Mouse (Mus musculus): Measurements from ENCODE around the gene Nr6a1. TPM values are rescaled to one million over a fixed set of nuclear protein-coding genes. Genes with fewer than 3 reads are reported as not detected.
A peak's percentile ranks its signal among the peaks of the same experiment; 100 is the strongest.

Gene Nr6a1
- polyA plus RNA-seq, 1 experiment: 0.74 TPM

DNA sequence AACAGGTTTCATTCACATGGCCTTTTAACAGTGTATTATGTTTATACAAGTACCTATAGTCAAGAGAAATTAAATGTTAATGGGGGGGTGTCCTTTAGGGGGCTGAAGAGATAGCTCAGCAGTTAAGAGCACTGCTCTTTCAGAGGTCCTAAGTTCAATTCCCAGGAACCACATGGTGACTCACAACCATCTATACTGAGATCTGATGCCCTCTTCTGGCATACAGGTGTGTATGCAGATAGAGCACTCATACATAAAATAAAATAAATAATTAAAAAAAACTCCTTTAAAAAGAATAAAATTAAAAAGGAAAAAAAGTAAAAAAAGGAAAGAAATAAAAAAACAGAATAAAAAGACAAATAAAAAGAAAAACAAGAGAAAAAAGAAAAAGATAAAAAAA lies 95.5 kb downstream of the Nr6a1 start:
- Histone ChIP-seq H3K27me3 (ENCODE audit: control insufficient read depth, insufficient read depth, insufficient read length) (no peaks in the 10 kb centered on the region), H3K4me3 (ENCODE audit: insufficient read depth, poor library complexity, severe bottlenecking) (no peak overlapping the region), H3K79me2 (ENCODE audit: control insufficient read depth, insufficient read depth) (peaks cover 40% of the 10 kb centered on the region), H3ac (ENCODE audit: control insufficient read depth, insufficient read length, low read depth) (no peak overlapping the region), H3K79me3 (ENCODE audit: low read depth) (peaks cover 12% of the 10 kb centered on the region), H3K36me3 (ENCODE audit: control insufficient read depth, insufficient read depth) (peaks cover 6% of the 10 kb centered on the region)
- no peak for TF ChIP-seq CEBPB (IDR thresholded peaks at IDR 0.05; ENCODE audit: low read depth)
- TF ChIP-seq MYOG (IDR thresholded peaks at IDR 0.05; ENCODE audit: control insufficient read depth, extremely low read depth, insufficient read length): no peak
- no peak for TF ChIP-seq MYOD1 (IDR thresholded peaks at IDR 0.05; ENCODE audit: control insufficient read depth, insufficient read length, low read depth)
- TF ChIP-seq MAX (IDR thresholded peaks at IDR 0.05): no peak
- TF ChIP-seq CTCF (IDR thresholded peaks at IDR 0.05; ENCODE audit: control insufficient read depth, insufficient read depth, insufficient read length): no peak
- no peak for TF ChIP-seq USF1 (IDR thresholded peaks at IDR 0.05; ENCODE audit: low read depth)
- TF ChIP-seq FOSL1 (IDR thresholded peaks at IDR 0.05; ENCODE audit: insufficient read depth, low read length, poor library complexity, severe bottlenecking): no peak

DNA sequence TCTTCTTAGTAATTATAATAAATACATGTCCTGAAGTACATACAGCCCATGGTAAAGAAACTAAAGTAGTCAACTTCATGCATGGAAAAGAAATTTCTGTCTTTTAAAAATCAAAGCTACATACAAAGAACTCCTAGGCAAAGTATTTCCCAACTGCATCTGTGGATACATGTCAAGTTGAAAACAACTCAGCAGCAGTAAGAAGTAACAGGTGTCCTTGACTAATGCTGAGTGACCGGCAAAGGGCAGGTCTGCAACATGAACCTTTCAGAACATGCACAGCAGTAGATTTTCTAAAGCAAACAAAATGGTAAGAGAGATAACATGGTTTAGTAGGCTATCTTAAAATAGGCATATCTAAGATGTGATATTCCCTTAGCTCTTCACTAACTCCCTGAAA lies 98.0 kb downstream of the Nr6a1 start:
- no peaks in the 10 kb centered on the region for H3K27me3 ChIP-seq (ENCODE audit: control insufficient read depth, insufficient read depth, insufficient read length)
- peaks cover under 1% of the 10 kb centered on the region for H3K36me3 ChIP-seq (ENCODE audit: control insufficient read depth, insufficient read depth)

DNA sequence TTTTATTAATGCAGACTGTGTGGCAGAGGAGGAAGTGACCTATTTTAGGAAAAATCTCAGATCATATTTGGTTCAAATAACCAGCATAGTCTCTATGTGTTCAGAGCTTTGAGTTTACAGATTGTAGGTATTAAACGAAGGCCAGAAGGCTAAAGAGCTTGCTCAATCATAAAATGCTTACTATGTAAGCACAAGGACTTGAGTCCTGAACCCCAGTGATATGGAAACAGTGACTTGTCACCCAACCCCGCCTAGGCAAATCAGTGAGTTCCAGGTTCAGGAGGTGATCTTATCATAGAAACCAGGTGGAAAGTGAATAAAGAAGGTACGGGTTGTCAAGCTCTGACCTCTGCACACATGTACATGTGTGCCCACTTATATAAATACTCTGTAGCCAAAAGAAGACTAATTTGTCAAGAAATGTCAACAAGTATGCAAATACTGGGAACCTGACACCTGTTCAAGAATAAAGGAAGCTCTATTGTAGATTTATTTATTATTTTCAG lies 99.6 kb downstream of the Nr6a1 start:
- Histone ChIP-seq H3K4me3 (ENCODE audit: insufficient read depth, poor library complexity, severe bottlenecking) (no peak overlapping the region), H3K79me2 (ENCODE audit: control insufficient read depth, insufficient read depth) (peaks cover 45% of the 10 kb centered on the region), H3K36me3 (ENCODE audit: control insufficient read depth, insufficient read depth) (no peaks in the 10 kb centered on the region), H3K79me3 (ENCODE audit: low read depth) (peaks cover 15% of the 10 kb centered on the region), H3K27me3 (ENCODE audit: control insufficient read depth, insufficient read depth, insufficient read length) (no peaks in the 10 kb centered on the region), H3ac (ENCODE audit: control insufficient read depth, insufficient read length, low read depth) (no peak overlapping the region)
- TF ChIP-seq MYOG (IDR thresholded peaks at IDR 0.05; ENCODE audit: control insufficient read depth, extremely low read depth, insufficient read length) (no peak), FOSL1 (IDR thresholded peaks at IDR 0.05; ENCODE audit: insufficient read depth, low read length, poor library complexity, severe bottlenecking) (no peak), MAX (IDR thresholded peaks at IDR 0.05) (no peak), USF1 (IDR thresholded peaks at IDR 0.05; ENCODE audit: low read depth) (no peak), CEBPB (IDR thresholded peaks at IDR 0.05; ENCODE audit: low read depth) (no peak), CTCF (IDR thresholded peaks at IDR 0.05; ENCODE audit: control insufficient read depth, insufficient read depth, insufficient read length) (no peak), MYOD1 (IDR thresholded peaks at IDR 0.05; ENCODE audit: control insufficient read depth, insufficient read length, low read depth) (no peak)

More for the DNA sequence above, 98.0 kb downstream of the Nr6a1 start:
- peaks cover 15% of the 10 kb centered on the region for H3K79me3 ChIP-seq (ENCODE audit: low read depth)
- no peak for TF ChIP-seq CTCF (IDR thresholded peaks at IDR 0.05; ENCODE audit: control insufficient read depth, insufficient read depth, insufficient read length)
- TF ChIP-seq MYOD1 (IDR thresholded peaks at IDR 0.05; ENCODE audit: control insufficient read depth, insufficient read length, low read depth): peak; percentile 23
- H3K79me2 ChIP-seq (ENCODE audit: control insufficient read depth, insufficient read depth): peaks cover 45% of the 10 kb centered on the region
- H3K4me3 ChIP-seq (ENCODE audit: insufficient read depth, poor library complexity, severe bottlenecking): no peak overlapping the region
- no peak overlapping the region for H3ac ChIP-seq (ENCODE audit: control insufficient read depth, insufficient read length, low read depth)

DNA sequence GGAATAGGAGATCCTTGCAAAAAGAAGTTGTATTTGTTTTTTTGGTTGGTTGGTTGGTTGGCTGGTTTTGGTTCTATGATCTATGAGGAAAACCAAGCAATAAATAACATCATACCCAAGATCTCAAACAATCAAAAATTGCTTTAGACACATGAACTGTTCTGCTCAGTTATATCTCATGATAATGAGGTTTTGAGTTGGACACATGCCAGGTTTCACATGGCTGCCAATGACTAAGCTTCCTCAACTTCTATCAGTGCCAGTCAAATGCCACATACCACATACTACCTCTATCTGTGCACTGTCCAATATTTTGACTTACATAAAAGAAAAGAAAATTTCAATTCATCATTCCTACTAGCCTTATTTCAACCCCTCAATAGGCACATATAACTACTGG lies 101.3 kb downstream of the Nr6a1 start:
- Histone ChIP-seq H3ac (ENCODE audit: control insufficient read depth, insufficient read length, low read depth) (no peak overlapping the region), H3K4me3 (ENCODE audit: insufficient read depth, poor library complexity, severe bottlenecking) (no peak overlapping the region), H3K27me3 (ENCODE audit: control insufficient read depth, insufficient read depth, insufficient read length) (no peaks in the 10 kb centered on the region), H3K36me3 (ENCODE audit: control insufficient read depth, insufficient read depth) (no peaks in the 10 kb centered on the region), H3K79me3 (ENCODE audit: low read depth) (peaks cover 14% of the 10 kb centered on the region), H3K79me2 (ENCODE audit: control insufficient read depth, insufficient read depth) (peaks cover 43% of the 10 kb centered on the region)
- TF ChIP-seq CEBPB (IDR thresholded peaks at IDR 0.05; ENCODE audit: low read depth) (no peak), FOSL1 (IDR thresholded peaks at IDR 0.05; ENCODE audit: insufficient read depth, low read length, poor library complexity, severe bottlenecking) (peak; percentile 3)

DNA sequence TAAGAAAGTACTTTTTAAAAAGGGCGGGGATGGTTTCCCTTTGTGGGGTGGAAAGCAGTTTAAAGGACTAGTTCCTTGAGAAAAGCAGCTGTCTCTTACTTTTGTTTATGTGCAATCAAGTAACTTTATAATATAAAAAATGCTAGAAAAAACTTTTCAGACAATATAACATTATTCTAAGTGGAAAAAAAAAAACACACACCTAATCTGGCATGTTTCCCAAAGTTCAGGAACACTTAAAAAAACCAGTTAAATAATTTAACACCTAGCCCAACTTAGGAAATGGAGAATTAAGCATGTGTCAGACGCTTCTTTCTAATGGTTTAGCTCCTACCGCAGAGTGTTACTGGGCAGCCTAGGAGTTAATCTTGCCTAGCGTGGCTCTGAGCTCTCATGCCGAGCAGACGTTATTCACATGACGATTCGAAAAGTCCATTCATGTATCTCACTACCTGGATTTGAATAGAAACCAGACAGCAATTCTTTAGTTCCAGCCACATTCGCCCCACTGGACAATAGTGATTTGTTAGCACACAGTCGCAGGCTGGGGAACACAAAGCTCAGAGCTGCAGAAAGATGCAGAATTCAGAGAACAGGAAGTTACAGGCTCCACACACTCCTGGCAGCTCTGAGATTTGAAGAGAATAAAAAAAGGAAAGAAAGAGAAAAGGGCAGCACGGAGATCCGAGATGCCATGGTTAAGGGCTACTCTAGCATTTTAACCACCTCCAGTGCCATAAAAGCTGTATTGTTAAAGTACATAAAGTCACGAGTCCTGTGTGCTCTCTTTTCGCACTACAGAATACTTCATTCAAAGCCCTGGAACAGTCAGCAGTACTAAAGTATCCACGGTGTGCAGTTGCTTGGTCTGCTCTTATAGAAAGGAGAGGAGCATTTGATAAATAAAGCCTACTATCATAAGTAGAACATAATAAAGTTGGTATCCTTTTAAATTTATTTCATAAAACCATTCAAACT lies 102.4 kb downstream of the Nr6a1 start:
- H3ac ChIP-seq (ENCODE audit: control insufficient read depth, insufficient read length, low read depth): peak overlapping the region; percentile 76
- peaks cover 14% of the 10 kb centered on the region for H3K79me3 ChIP-seq (ENCODE audit: low read depth)
- no peaks in the 10 kb centered on the region for H3K36me3 ChIP-seq (ENCODE audit: control insufficient read depth, insufficient read depth)
- TF ChIP-seq USF1 (IDR thresholded peaks at IDR 0.05; ENCODE audit: low read depth) (peak; percentile 4), CTCF (IDR thresholded peaks at IDR 0.05; ENCODE audit: control insufficient read depth, insufficient read depth, insufficient read length) (no peak), MYOG (IDR thresholded peaks at IDR 0.05; ENCODE audit: control insufficient read depth, extremely low read depth, insufficient read length) (no peak), MAX (IDR thresholded peaks at IDR 0.05) (no peak), MYOD1 (IDR thresholded peaks at IDR 0.05; ENCODE audit: control insufficient read depth, insufficient read length, low read depth) (no peak), CEBPB (IDR thresholded peaks at IDR 0.05; ENCODE audit: low read depth) (no peak), FOSL1 (IDR thresholded peaks at IDR 0.05; ENCODE audit: insufficient read depth, low read length, poor library complexity, severe bottlenecking) (no peak)
- no peaks in the 10 kb centered on the region for H3K27me3 ChIP-seq (ENCODE audit: control insufficient read depth, insufficient read depth, insufficient read length)
- H3K4me3 ChIP-seq (ENCODE audit: insufficient read depth, poor library complexity, severe bottlenecking): peak overlapping the region; percentile 38
- H3K79me2 ChIP-seq (ENCODE audit: control insufficient read depth, insufficient read depth): peaks cover 34% of the 10 kb centered on the region
